Mouse (Mus musculus) heart, embryonic 14.5 days (tissue): ENCODE data around the gene Mlkl. TPM values are rescaled to one million over a fixed set of nuclear protein-coding genes. Genes with fewer than 3 reads are reported as not detected.
A peak's percentile ranks its signal among the peaks of the same experiment; 100 is the strongest.

ENCODE experiments used
- ATAC-seq: fragments of 200-750 bp; cut with Nextera tagmentation; 2 replicates; pipeline ENCODE4 v1.8.0; 2017; ENCODE audit warnings: low read depth, moderate TSS enrichment; ENCODE audit not compliant: insufficient number of reproducible peaks, insufficient read depth, low FRiP score
- H3K27ac ChIP-seq, 2 experiments: fragments of 200-500 bp in 1 of 2; fragments of 300-500 bp in 1 of 2; sonication (generic) in 1 of 2; replicated peaks in 1 of 2; 2 replicates each; pipeline ENCODE4 v1.5.1; 2012 to 2014; ENCODE audit warnings: low read depth in 2 of 2, low read length in 2 of 2, control low read depth in 1 of 2, mild to moderate bottlenecking in 1 of 2, mixed read lengths in 1 of 2; ENCODE audit not compliant: control insufficient read depth in 1 of 2, insufficient read depth in 1 of 2
- H3K27me3 ChIP-seq: fragments of 300-500 bp; sonication (generic); 2 replicates; pipeline ENCODE4 v1.6.1; 2014; ENCODE audit warnings: mild to moderate bottlenecking, low read length, control low read depth; ENCODE audit not compliant: control insufficient read depth, insufficient read depth
- H3K36me3 ChIP-seq: fragments of 300-500 bp; sonication (generic); 2 replicates; pipeline ENCODE4 v1.6.1; 2014; ENCODE audit warnings: mild to moderate bottlenecking, control low read depth, low read length, mixed read lengths; ENCODE audit not compliant: control insufficient read depth, insufficient read depth
- H3K4me1 ChIP-seq, 2 experiments: fragments of 200-500 bp in 1 of 2; fragments of 300-500 bp in 1 of 2; sonication (generic) in 1 of 2; 2 replicates each; pipeline ENCODE4 v1.6.1; 2012 to 2014; ENCODE audit warnings: low read length in 2 of 2, control low read depth in 1 of 2, mixed read lengths in 1 of 2; ENCODE audit not compliant: control insufficient read depth in 2 of 2, insufficient read depth in 2 of 2
- H3K4me2 ChIP-seq: fragments of 300-500 bp; sonication (generic); 2 replicates; pipeline ENCODE4 v1.6.1; 2014; ENCODE audit warnings: mild to moderate bottlenecking, low read length
- H3K4me3 ChIP-seq, 2 experiments: fragments of 200-500 bp in 1 of 2; fragments of 300-500 bp in 1 of 2; sonication (generic) in 1 of 2; 2 replicates each; pipeline ENCODE4 v1.5.1; 2012 to 2014; ENCODE audit warnings: low read length in 2 of 2, mild to moderate bottlenecking in 2 of 2, control low read depth in 1 of 2, low read depth in 1 of 2, moderate library complexity in 1 of 2; ENCODE audit not compliant: control insufficient read depth in 1 of 2, insufficient read depth in 1 of 2
- H3K9ac ChIP-seq: fragments of 300-500 bp; sonication (generic); 2 replicates; pipeline ENCODE4 v1.6.1; 2014; ENCODE audit warnings: mild to moderate bottlenecking, low read length
- H3K9me3 ChIP-seq: fragments of 300-500 bp; sonication (generic); 2 replicates; pipeline ENCODE4 v1.6.1; 2016; ENCODE audit warnings: low read length, control low read depth; ENCODE audit not compliant: control insufficient read depth
- WGBS: fragments of 180-500 bp; shearing (Covaris S2); extraction: QIAGEN DNeasy Blood & Tissue Kit; methylation state at CpG from one replicate; pipeline ENCODE4 v1.1.7; 2014; 5-methylcytosine and 5-hydroxymethylcytosine counted together
- polyA plus RNA-seq: library from polyadenylated mRNA; unstranded; fragments of >200 nt; fragmentation: Nextera tagmentation; extraction: Ambion mirVana; gene quantifications from 2 replicates; pipeline ENCODE4 v1.2.1, GENCODE M21; 2014

Gene Mlkl
- polyA plus RNA-seq, 1 experiment from 2014 or later = 2.9 TPM

DNA sequence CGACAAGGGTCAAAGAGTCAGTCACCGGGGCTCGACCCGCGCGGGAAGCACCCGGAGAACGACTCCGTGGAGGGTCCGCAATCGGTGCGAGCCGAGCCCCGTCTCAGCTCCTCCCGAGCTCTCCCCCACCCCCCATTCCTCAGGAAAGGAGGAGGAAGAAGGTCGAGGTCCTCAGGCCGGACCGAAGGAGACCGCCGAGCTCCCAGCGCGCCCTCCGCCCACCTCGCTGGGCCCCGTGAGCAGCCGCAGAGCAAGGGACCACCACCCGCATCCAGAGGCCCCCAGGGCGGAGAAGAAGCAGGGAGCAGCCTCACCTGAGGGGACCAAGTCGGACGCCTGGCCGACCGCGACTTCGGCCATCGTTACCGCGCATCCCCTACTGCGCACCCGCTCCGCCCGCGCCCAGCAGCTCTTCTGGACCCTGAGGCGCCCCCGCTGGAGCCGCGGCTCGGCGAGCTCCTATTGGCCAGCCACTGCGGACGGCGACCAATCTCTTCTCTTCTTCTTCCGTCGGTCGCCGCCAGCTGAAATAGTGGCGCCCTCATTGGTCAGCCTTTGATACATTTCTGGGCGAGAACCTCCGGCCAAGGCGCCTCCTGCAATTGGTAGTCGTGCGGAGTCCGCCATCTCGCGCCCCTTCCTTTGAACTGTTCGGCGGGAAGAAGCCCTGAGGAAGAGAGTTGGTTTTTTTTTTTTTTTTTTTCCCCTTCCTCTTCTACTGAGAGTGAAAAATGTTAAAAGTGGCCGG, 38.0 kb downstream of the Mlkl start, which contains the start of gene Rfwd3:
TSS of gene Rfwd3 (minus strand) at position 402 of the 748 bp plus-strand sequence.
- 0% methylated on average over 64 of the region's 67 CpGs for WGBS

DNA sequence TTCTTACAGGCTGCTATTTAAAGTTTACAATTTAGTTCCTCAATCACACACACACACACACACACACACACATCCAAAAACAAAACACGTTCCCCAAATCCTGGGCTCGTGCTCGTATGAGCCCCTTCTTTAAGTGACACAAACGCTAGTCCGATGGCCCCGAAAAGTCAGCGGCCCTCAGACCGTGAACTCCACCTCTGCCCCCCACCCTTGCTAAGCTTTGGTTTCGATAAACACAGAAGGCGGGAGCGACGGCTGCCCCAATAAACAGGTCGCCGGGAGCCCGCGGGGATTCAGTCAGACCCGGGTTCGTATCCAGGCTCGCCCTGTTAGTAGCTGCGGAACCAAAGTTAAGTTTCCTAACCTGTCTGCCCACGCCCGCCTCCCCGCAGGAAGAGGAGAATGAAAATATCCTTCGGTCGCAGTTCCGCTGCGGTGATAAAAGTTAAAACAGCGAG, 38.6 kb downstream of the Mlkl start:
- Histone ChIP-seq H3K4me3 (peak overlapping the region; percentile 76 to 96), H3K27me3 (no peaks in the 10 kb centered on the region), H3K4me2 (peak overlapping the region; percentile 64), H3K4me1 (peaks cover 0 to 13% of the 10 kb centered on the region in 2 experiments; a peak in 2 of 4 replicates), H3K9me3 (no peaks in the 10 kb centered on the region), H3K36me3 (peaks cover 23% of the 10 kb centered on the region), H3K27ac (peak overlapping the region; percentile 87 to 95), H3K9ac (peak overlapping the region; percentile 98)
- WGBS = 0% methylated on average over 28 of the region's 28 CpGs
- ATAC-seq = no peak

More for the DNA sequence above, 38.0 kb downstream of the Mlkl start, which contains the start of gene Rfwd3:
- H3K4me3 ChIP-seq = peak within 1 kb of the TSS; percentile 76 to 96
- peak within 1 kb of the TSS; percentile 64 for H3K4me2 ChIP-seq
- ATAC-seq = peak; percentile 98
- no peaks in the 10 kb centered on the region for H3K27me3 ChIP-seq
- H3K27ac ChIP-seq = peak within 1 kb of the TSS; percentile 87 to 95
- H3K4me1 ChIP-seq = peaks cover 0 to 13% of the 10 kb centered on the region in 2 experiments; a peak in 2 of 4 replicates
- H3K36me3 ChIP-seq = peaks cover 18% of the 10 kb centered on the region
- no peaks in the 10 kb centered on the region for H3K9me3 ChIP-seq
- peak within 1 kb of the TSS; percentile 98 for H3K9ac ChIP-seq

DNA sequence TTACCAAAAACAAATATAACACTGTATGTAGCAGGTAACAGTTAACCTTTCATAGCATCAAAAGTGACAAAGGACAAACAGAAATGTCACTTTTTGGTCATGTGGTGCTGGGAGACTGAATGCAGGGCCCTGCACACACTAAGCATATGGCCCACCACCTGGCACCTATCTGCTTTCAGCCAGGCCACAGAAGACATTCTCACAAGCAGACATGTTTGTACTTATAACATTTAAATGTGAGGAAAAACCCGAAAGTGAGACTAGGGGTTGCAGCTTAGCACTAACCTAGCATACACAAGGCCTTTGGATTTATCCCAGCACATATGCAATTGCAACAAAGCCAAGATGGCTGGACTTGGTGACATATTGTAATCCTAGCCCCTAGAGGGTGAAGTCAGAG, 40.0 kb downstream of the Mlkl start:
- H3K27me3 ChIP-seq = no peaks in the 10 kb centered on the region
- H3K4me1 ChIP-seq = peaks cover 0 to 13% of the 10 kb centered on the region in 2 experiments; a peak in 2 of 4 replicates
- H3K4me3 ChIP-seq = no peak overlapping the region
- H3K36me3 ChIP-seq = peaks cover 37% of the 10 kb centered on the region
- no peak for ATAC-seq
- H3K9me3 ChIP-seq = no peaks in the 10 kb centered on the region
- H3K27ac ChIP-seq = no peak overlapping the region
- WGBS = 89% methylated on average over 1 of the region's 1 CpGs
- H3K4me2 ChIP-seq = peak overlapping the region; percentile 64
- 0 out of 2 replicates have a peak overlapping the region, but pooled peaks have one; percentile 3 for H3K9ac ChIP-seq

DNA sequence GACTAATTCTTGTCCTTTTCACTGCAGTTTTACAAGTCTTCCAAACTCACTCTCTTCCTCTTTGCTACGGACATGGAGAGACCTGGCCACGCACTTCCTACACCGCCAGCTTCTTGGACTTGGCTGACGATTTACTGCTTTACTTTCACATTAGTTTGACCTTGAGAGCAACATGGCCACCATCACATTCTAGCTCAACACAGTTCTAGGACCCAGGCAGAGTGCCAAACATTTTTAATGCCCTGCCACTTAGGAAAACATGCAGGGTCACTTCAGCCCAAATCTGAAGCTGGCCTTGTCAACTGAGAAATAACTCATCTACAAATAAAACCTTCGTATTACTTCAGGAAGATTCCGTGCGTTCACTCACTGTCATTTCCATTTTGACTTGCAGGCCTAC, 46.2 kb downstream of the Mlkl start:
- Histone ChIP-seq H3K4me2 (peak overlapping the region; percentile 29), H3K36me3 (peaks cover 85% of the 10 kb centered on the region), H3K27ac (peak overlapping the region; percentile 89 to 98), H3K27me3 (no peaks in the 10 kb centered on the region), H3K4me1 (peaks cover 3 to 5% of the 10 kb centered on the region in 2 experiments; a peak in 1 of 4 replicates), H3K9ac (no peak overlapping the region), H3K4me3 (no peak overlapping the region), H3K9me3 (no peaks in the 10 kb centered on the region)
- 40% methylated on average over 7 of the region's 7 CpGs for WGBS
- no peak; the same call in 1 of the 2 replicates for ATAC-seq

DNA sequence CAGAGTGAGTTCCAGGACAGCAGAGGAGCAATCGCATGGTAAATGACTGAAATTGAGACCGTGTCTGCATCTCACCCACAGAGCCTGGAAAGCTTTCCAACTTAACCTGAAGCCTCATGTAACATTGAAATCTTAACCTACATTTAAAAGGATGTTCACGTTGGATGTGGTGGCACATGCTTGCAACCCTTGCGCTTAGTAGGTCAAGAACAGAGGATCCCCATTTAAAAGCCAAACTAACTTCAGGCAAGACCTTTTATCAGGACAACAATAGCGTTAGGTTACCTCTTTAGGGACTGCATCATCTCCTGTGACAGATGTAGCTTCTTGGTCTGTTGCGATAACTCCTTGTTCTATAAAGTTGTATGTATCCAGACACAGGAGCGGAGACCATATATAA, 47.4 kb downstream of the Mlkl start:
- H3K4me1 ChIP-seq = peaks cover 3 to 5% of the 10 kb centered on the region in 2 experiments; a peak in 1 of 4 replicates
- H3K36me3 ChIP-seq = peaks cover 87% of the 10 kb centered on the region
- 95% methylated on average over 7 of the region's 7 CpGs for WGBS
- H3K27ac ChIP-seq = no peak overlapping the region
- H3K9me3 ChIP-seq = no peaks in the 10 kb centered on the region
- no peak overlapping the region for H3K4me2 ChIP-seq
- no peak for ATAC-seq
- H3K27me3 ChIP-seq = no peaks in the 10 kb centered on the region
- no peak overlapping the region for H3K4me3 ChIP-seq
- H3K9ac ChIP-seq = no peak overlapping the region

DNA sequence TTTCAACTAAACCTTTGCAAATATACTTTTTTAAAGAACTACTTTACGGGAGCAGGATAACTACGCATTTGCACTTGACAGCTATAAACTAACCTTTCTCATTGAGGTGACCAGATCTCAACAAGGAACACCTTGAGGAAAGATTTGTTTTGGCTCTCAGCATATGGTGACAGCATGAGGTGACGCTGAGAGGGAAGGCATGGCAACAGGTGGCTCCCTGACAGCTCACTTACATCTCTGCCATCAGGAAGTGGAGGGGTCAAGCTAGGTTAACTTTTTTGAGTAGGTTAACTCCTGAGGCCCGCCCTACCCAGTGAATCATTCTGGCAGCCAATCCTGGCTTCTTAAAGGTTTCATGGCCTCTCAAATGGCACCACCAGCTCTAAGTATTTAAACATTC, 52.4 kb downstream of the Mlkl start:
- ATAC-seq = no peak
- WGBS = 95% methylated on average over 4 of the region's 4 CpGs
- Histone ChIP-seq H3K4me1 (0 out of 4 replicates have a peak, but pooled peaks cover 2% of the 10 kb centered on the region in 2 experiments), H3K4me2 (no peak overlapping the region), H3K36me3 (peaks cover 94% of the 10 kb centered on the region), H3K9ac (no peak overlapping the region), H3K27ac (no peak overlapping the region), H3K4me3 (no peak overlapping the region), H3K27me3 (no peaks in the 10 kb centered on the region), H3K9me3 (no peaks in the 10 kb centered on the region)

DNA sequence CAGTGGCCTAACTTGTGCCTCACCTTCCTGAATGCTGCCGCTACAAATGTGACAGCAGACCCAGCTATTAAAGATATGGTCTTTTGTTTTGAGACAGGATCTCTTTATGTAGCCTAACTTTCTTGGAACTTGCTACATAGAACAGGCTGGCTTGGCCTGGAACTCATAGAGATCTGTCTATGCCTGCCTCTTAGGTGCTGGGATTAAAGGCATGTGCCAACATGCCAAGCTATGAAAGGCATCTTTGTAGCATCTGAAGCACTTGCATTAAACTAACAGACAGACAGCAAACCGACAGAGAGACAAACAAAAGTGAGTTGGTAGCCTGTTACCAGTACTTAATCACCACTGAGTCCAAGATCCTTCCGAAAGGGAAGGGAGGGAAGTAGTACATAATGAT, 55.9 kb downstream of the Mlkl start:
- Histone ChIP-seq H3K27ac (no peak overlapping the region), H3K36me3 (peaks cover 95% of the 10 kb centered on the region), H3K9me3 (no peaks in the 10 kb centered on the region), H3K4me1 (0 out of 4 replicates have a peak, but pooled peaks cover 2% of the 10 kb centered on the region in 2 experiments), H3K27me3 (no peaks in the 10 kb centered on the region), H3K4me2 (no peak overlapping the region), H3K9ac (no peak overlapping the region), H3K4me3 (no peak overlapping the region)
- no peak for ATAC-seq
- WGBS = 94% methylated on average over 3 of the region's 3 CpGs
